8 mouse cellular contexts compared by ENCODE assay signal in the genomic region with DNA sequence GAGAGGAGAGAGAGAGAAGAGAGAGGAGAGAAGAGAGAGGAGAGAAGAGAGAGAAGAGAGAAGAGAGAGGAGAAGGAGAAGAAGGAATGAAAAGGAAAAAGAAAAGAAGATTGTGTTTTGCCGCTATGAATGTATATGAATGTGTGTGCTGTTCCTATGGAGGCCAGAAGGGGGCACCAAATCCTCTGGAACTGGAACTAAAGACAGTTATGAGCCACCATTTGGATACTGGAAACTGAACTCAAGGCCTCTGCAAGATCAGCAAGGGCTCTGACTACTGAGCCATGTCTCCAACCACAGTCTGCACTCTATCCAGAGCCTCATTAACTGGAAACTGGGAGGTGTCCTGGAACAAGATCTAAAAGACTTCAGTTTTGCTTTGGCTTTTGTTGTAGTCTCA. TPM values are rescaled to one million over a fixed set of nuclear protein-coding genes. Genes with fewer than 3 reads are reported as not detected.
DNase-seq lines count a peak whose midpoint lies in the region; ATAC-seq and TF ChIP-seq lines count a peak whose summit lies in the region.

No protein-coding gene starts in this region.

- 65% methylated on average over 1 of the region's 1 CpGs for WGBS in heart, embryonic 10.5 days
- WGBS in thymus, adult 2 months, result 89% methylated on average over 1 of the region's 1 CpGs
- WGBS in midbrain, embryonic 13.5 days, result 85% methylated on average over 1 of the region's 1 CpGs

- H3K9ac ChIP-seq in midbrain, embryonic 13.5 days (replicated peaks), result no peak overlapping the region

- H3K4me2 ChIP-seq in midbrain, embryonic 13.5 days (replicated peaks), result no peak overlapping the region

- TF ChIP-seq POLR2A in thymus, adult 2 months (IDR thresholded peaks at IDR 0.05; ENCODE audit: control insufficient read depth, extremely low read depth, insufficient read depth, low read length, poor library complexity), result no peak

- H3K4me1 ChIP-seq in heart, embryonic 10.5 days, result peaks cover 35% of the 10 kb centered on the region
- peaks cover 11% of the 10 kb centered on the region for H3K4me1 ChIP-seq in thymus, adult 2 months (replicated peaks; ENCODE audit: control insufficient read depth, insufficient read depth, low read length)
- H3K4me1 ChIP-seq in midbrain, embryonic 13.5 days (replicated peaks), result no peaks in the 10 kb centered on the region

- H3K4me3 ChIP-seq in heart, embryonic 10.5 days, result no peak overlapping the region
- no peak overlapping the region for H3K4me3 ChIP-seq in thymus, adult 2 months (ENCODE audit: control insufficient read depth, insufficient read depth, low read length)
- no peak overlapping the region for H3K4me3 ChIP-seq in midbrain, embryonic 13.5 days (replicated peaks)

- 0 out of 2 replicates have a peak overlapping the region, but pooled peaks have one; percentile 57 for H3K27ac ChIP-seq in heart, embryonic 10.5 days
- H3K27ac ChIP-seq in thymus, adult 2 months (ENCODE audit: control insufficient read depth, insufficient read depth, low read length), result no peak overlapping the region
- no peak overlapping the region for H3K27ac ChIP-seq in midbrain, embryonic 13.5 days

- no peak for DNase-seq in heart, embryonic 10.5 days (ENCODE audit: low spot score)
- DNase-seq in heart, adult 11 months, result no peak
- peak; percentile 70 for DNase-seq in CD4-positive helper T cell, adult 2 months (ENCODE audit: low read depth, low spot score)
- DNase-seq in kidney, postnatal 36 days, result peak; percentile 43 to 76
- peak; percentile 74 for DNase-seq in thymus, adult 2 months
- DNase-seq in layer of hippocampus, adult 9-10 months (ENCODE audit: low spot score), result no peak

- H3K27me3 ChIP-seq in heart, embryonic 10.5 days (ENCODE audit: insufficient read depth, poor library complexity, severe bottlenecking), result no peaks in the 10 kb centered on the region
- no peaks in the 10 kb centered on the region for H3K27me3 ChIP-seq in thymus, adult 2 months (ENCODE audit: control insufficient read depth, insufficient read depth, low read length)
- H3K27me3 ChIP-seq in midbrain, embryonic 13.5 days, result no peaks in the 10 kb centered on the region

- H3K9me3 ChIP-seq in heart, embryonic 10.5 days, result no peaks in the 10 kb centered on the region
- H3K9me3 ChIP-seq in midbrain, embryonic 13.5 days, result no peaks in the 10 kb centered on the region

- peak; percentile 36 for ATAC-seq in activated CD4-positive, CD25-positive, alpha-beta regulatory T cell, adult 4 months
- ATAC-seq in midbrain, embryonic 13.5 days, result no peak

- peaks cover 80% of the 10 kb centered on the region for H3K36me3 ChIP-seq in heart, embryonic 10.5 days
- peaks cover 31% of the 10 kb centered on the region for H3K36me3 ChIP-seq in thymus, adult 2 months (ENCODE audit: control insufficient read depth, insufficient read depth, low read length)
- H3K36me3 ChIP-seq in midbrain, embryonic 13.5 days, result peaks cover 62% of the 10 kb centered on the region

- no peak for TF ChIP-seq CTCF in thymus, adult 2 months (IDR thresholded peaks at IDR 0.05; ENCODE audit: borderline replicate concordance, control insufficient read depth, extremely low read depth, insufficient read depth, low read length, poor library complexity)

RNA-seq across cellular contexts. Expression of a gene that starts 31.3 kb away (rescaled TPM):
- polyA plus RNA-seq in heart, embryonic 10.5 days (2016; fragmentation: Nextera tagmentation; extraction: Ambion mirVana), result 0.19 and 0.37 TPM in 2 replicates
- under 1 TPM; 0.24 to 0.30 TPM for polyA plus RNA-seq in activated CD4-positive, CD25-positive, alpha-beta regulatory T cell, adult 4 months (2017; shearing (Covaris generic))
- 0.04 and 0.11 TPM in 2 replicates for polyA plus RNA-seq in thymus, adult 2 months (2012; rRNA removed)
- polyA plus RNA-seq in midbrain, embryonic 13.5 days (2015; fragmentation: Nextera tagmentation; extraction: Ambion mirVana), result 0.35 TPM in 2 replicates

RNA-seq across cellular contexts. Expression of a gene that starts 32.1 kb away (rescaled TPM):
- polyA plus RNA-seq in heart, embryonic 10.5 days (2016; fragmentation: Nextera tagmentation; extraction: Ambion mirVana), result 40.0 and 54.7 TPM in 2 replicates
- 1 to 10 TPM; 3.9 to 7.4 TPM for polyA plus RNA-seq in activated CD4-positive, CD25-positive, alpha-beta regulatory T cell, adult 4 months (2017; shearing (Covaris generic))
- 29.3 and 37.0 TPM in 2 replicates for polyA plus RNA-seq in thymus, adult 2 months (2012; rRNA removed)
- 115 and 125 TPM in 2 replicates for polyA plus RNA-seq in midbrain, embryonic 13.5 days (2015; fragmentation: Nextera tagmentation; extraction: Ambion mirVana)

RNA-seq across cellular contexts. Expression of a gene that starts 43.3 kb away (rescaled TPM):
- polyA plus RNA-seq in heart, embryonic 10.5 days (2016; fragmentation: Nextera tagmentation; extraction: Ambion mirVana), result 14.3 and 17.5 TPM in 2 replicates
- 1 to 10 TPM; 6.1 to 9.0 TPM for polyA plus RNA-seq in activated CD4-positive, CD25-positive, alpha-beta regulatory T cell, adult 4 months (2017; shearing (Covaris generic))
- polyA plus RNA-seq in thymus, adult 2 months (2012; rRNA removed), result 55.5 and 59.6 TPM in 2 replicates
- 8.5 and 8.7 TPM in 2 replicates for polyA plus RNA-seq in midbrain, embryonic 13.5 days (2015; fragmentation: Nextera tagmentation; extraction: Ambion mirVana)

Comparison
In these comparisons a context has a peak if more than half of its experiments do, and no peak if none do; other contexts are left out.
1. DNase-seq: peak in CD4-positive helper T cell, adult 2 months (single experiment), kidney, postnatal 36 days (2 of 2) and thymus, adult 2 months (single experiment); none in heart, embryonic 10.5 days (single experiment), heart, adult 11 months (single experiment) and layer of hippocampus, adult 9-10 months (single experiment).